Mouse (Mus musculus) urinary bladder, adult 18-20 months (tissue): Measurements from ENCODE around the gene Nxn.
A peak's percentile ranks its signal among the peaks of the same experiment; 100 is the strongest.

Experiments used
- DNase-seq, 2 experiments: peaks; one replicate each; pipeline ENCODE4 v3.0.0; 2022; ENCODE audit warnings: low spot score in 2 of 2, mixed read lengths in 2 of 2

Nxn gene

DNA sequence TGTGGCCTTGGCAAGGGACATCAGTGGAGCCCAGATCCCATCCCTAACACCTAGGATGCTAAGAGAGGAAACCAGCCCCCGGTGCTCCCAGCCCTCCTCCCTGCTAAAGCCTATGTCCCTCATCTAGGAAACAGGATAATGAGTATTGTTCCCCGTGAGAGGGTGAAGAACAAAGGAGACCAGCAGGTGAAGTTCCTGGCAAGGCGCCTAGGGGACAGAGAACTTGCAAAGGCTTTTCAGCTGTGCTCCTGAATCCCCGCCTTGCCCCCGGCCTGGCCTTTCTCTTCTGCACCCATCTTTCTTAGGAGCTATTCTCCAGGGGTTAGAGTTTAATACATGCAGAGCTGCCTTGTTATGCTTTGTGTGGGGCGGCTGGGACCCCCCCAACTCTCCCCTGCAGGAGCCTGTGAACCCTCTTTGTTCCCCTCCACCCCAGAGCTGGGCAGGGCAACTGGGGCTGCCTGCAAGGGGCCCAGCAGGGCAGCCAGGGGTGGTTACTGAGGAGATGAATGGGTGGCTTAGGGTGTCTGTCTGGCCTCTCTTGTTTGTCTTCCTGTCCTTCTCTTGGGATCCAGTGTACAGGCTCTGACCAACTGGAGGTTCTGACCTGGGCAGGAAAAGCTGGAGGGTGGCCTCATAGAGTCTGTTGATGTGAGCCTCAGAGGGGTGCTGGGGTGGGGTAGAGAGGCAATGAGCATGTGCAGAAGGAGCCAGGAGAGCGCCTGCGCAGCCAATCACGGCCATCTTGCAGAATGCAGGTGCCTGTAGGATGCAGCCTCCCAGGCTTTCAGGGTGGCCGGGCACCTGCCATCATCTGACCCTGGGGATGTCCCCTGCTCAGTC is 138.5 kb downstream of the Nxn start:
- DNase-seq: no peak

DNA sequence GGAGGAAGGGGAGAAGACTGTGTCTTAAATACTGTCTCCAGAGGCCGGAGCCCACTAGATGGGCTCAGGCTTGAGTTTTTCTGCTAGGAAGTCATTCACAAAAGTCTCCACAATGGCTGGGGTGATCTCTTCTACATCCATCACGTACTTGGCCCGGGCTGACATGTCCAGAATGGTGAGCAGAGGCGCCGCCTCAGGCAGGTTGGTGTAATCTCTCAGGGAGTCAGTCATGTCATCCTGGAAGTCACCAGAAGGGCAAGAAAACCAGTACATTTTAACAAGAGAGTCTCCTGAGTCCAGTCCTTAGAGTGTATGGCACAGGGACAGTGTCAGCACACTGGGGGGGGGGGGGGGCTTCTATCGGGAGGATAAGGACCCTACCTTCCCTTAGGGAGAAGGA is 140.4 kb downstream of the Nxn start:
- DNase-seq: no peak

- DNase-seq: no peak
These were observed 141.6 kb downstream of the Nxn start for GRCm38 (mm10) chr11:76257386-76257785.

DNA sequence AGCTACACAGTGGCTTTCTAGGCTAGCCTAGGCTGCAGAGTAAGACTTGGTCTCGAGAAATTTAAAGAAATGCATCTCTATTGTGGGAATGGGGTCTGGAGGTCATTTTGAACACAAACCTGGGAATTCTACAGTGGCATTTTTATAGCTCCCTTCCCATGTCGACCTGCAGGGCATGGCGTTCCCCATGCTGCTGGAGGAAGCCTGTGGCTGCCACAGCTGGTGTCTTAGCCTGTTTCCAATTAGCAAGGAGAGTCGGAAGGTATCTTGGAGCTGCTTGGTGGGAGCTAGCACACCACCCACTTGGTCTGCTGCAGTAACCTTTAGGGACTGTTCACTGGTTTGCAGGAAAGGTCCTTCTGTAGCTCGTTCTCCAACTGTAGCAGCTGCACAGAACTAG is 142.8 kb downstream of the Nxn start:
- no peak for DNase-seq

- DNase-seq: no peak
These were observed 143.4 kb downstream of the Nxn start for GRCm38 (mm10) chr11:76255431-76256001.

- DNase-seq: no peak
These were observed 145.0 kb downstream of the Nxn start for GRCm38 (mm10) chr11:76253918-76254264.

- DNase-seq: peak; percentile 75 to 80
These were observed 145.6 kb downstream of the Nxn start for GRCm38 (mm10) chr11:76253145-76253917.

DNA sequence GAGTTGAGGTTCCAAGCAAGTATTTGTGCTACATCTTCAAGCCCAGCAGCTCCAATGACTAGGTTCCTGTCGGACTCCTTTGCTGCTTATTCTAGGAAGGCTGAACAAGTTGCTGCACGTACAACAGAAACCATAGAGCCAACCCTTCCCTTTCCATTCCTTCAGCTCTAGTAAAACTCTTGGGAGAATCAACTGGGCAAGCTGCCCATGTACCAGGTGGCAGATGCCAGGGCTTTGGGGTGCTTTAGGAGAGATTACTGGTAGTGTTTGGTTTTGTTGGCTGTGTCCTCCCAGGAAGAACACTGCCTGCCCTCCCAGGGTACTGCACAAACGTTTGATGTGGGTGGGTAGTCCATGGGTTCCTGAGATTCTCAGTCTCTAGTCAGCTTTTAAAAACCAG is 146.9 kb downstream of the Nxn start:
- DNase-seq: no peak

DNA sequence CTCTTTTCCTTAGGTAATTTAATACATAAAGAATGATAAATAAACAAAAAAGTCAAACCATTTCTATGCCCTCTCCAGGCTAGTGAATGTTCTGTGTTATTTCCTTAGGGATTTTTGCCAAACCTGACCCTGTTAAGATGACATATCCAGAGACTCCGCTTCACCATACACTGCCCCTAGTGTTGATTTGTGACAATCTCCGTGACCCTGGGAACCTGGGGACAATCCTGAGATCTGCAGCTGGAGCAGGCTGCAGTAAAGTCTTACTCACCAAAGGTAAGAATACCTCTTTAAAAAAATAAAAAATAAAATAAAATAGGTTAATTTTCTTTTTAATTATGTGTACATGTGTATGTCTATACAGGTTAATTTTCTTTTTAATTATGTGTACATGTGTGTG is 151.7 kb downstream of the Nxn start:
- DNase-seq: no peak

DNA sequence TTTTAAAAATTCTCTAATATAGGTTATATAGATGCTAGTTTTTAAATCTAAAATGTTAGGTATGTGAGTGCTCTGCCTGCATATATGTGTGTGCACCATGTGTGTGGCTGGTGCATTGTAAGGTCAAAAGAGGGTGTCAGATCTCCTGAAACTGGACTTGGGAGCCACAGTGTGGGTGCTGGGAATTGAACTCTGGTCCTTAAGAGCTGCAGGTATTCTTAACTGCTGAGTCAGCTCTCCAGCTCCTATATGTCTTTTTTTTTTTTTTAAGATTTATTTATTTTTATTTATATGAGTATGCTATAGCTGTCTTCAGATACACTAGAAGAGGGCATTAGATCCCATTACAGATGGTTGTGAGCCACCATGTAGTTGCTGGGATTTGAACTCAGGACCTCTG is 152.5 kb downstream of the Nxn start:
- DNase-seq: no peak

GRCm38 (mm10) chr11:76243811-76244546 is 155.0 kb downstream of the Nxn start:
- no peak for DNase-seq

GRCm38 (mm10) chr11:76242901-76243810 is 155.8 kb downstream of the Nxn start, which contains the start of the genes Mrm3 and Glod4:
TSS of gene Mrm3 (plus strand) at chr11:76243715.
TSS of gene Glod4 (minus strand) at chr11:76243725.
- peak; percentile 83 to 89 for DNase-seq

DNA sequence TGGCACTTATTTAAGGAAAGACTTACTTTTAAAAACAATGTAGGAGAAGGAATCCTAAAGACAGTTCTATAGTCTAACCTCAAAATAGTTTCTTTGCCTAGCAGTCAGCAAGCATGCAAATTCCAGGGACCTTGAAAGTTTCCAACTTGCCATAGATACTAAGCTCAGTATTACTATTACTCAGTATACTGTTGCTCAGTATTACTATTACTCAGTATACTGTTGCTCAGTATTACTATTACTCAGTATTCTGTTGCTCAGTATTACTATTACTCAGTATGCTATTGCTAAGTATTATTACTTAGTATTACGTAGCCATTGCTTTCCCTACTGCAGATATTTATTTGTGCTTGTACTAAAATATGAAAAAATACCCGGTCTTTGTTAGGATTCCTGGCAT is 159.2 kb downstream of the Nxn start:
- DNase-seq: no peak

DNA sequence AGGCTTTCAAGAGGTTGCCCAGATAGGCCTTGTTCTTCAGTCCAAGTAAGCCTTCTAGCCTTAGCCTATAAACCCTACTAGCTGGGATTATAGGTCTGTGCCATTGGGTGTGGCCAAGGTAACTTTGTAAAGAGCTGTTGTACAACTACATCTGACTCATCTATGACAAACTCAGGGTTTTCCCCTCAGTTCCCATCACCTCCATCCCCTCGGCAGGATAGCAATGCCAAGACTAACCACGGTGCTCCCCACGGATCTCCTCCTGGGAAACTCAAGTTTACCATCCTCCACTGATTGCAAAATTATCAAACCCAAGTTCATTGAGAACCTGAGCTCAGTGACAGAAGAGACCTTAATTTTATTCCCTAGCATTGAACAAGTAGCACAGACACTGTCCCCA is 162.8 kb downstream of the Nxn start:
- DNase-seq: no peak

- no peak for DNase-seq
These were observed 173.9 kb downstream of the Nxn start for GRCm38 (mm10) chr11:76225051-76225450.

GRCm38 (mm10) chr11:76224631-76225030 is 174.3 kb downstream of the Nxn start:
- no peak for DNase-seq

DNA sequence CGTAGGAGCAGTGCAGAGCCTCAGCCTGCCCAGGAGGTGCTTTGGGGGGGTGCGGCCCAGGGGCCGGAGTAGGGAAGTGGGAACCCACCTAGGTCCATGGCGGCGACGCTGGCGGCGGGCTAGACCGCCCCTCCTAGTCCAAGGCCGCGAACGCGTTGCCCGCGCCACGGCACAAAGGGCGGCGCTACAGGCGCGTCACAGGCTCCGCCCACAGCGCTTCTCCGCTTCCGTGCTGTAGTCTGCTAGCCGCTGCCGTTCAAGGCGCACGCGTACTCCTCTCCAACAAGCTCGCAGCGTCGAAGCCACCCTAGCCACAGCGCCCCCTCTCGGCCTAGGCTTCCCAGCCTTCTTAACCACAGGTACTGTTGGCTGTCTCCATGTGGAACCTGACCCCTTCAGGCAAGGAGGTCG is 181.5 kb downstream of the Nxn start, which contains the start of the genes Dbil5 and Gemin4:
Gene Dbil5 (plus strand): TSS at position 219 of the 411 bp plus-strand sequence.
Gene Gemin4 (minus strand): TSS at position 275 of the 411 bp plus-strand sequence.
- peak; percentile 91 to 93 for DNase-seq

DNA sequence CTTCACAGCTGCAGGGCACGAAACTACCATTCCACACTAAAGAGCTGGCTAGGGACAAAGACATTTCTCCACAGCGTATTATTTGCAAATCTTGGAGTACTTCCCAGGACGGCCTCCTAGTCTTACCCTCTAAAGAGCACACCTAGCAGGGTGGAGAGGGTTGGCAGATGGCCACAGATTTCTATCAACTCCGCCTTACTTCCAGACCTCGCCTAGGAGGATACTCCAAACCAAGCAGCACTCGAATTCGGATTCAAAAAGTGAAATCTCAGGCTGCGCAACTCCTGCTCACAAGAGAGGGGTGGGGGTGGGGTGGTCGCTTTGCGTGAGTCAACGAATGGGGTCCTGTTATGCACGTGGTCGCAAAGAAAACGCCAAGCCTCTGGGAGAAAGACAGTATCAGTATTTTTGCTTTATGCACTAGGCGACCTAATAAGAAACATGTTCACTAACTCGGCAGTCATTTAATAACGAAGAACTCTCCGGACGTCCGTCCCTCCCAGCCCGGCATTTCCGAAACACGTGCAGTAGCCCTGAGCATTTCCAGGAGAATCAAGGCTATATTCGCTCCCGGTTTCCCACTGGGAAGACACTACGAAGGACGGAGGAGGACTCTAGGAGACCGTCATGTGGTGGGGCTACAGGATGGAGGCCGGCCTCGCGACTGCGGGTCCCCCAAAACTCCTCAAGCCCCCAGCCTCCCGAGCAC is 182.1 kb downstream of the Nxn start:
- DNase-seq: peak; percentile 31 to 37

- no peak for DNase-seq
These were observed 182.8 kb downstream of the Nxn start for GRCm38 (mm10) chr11:76216049-76216540.

- no peak for DNase-seq
These were observed 183.9 kb downstream of the Nxn start for GRCm38 (mm10) chr11:76215011-76215410.
